Mouse (Mus musculus) spleen, postnatal 10 days (tissue): Measurements from ENCODE around the gene Rasal2.

Source experiments
- DNase-seq, 2 experiments: peaks; one replicate each; pipeline ENCODE4 v3.0.0; 2021 to 2022; ENCODE audit warnings: low spot score in 2 of 2

Rasal2 gene

GRCm38 (mm10) chr1:157412454-157413369 is at the start of gene Rasal2:
Gene Rasal2, minus strand, starts transcription at chr1:157412595.
- DNase-seq: peak; percentile 76 to 93

GRCm38 (mm10) chr1:157461276-157461675 is 48.9 kb upstream of the Rasal2 start:
- no peak for DNase-seq

GRCm38 (mm10) chr1:157459904-157460303 is 47.5 kb upstream of the Rasal2 start:
- no peak for DNase-seq

GRCm38 (mm10) chr1:157458421-157459208 is 46.2 kb upstream of the Rasal2 start, which contains the start of gene Cryzl2:
Gene Cryzl2, plus strand, starts transcription at chr1:157458577.
- DNase-seq: peak; percentile 43 to 84

GRCm38 (mm10) chr1:157457789-157458188 is 45.4 kb upstream of the Rasal2 start:
- no peak for DNase-seq

GRCm38 (mm10) chr1:157454876-157455275 is 42.5 kb upstream of the Rasal2 start:
- DNase-seq: no peak

GRCm38 (mm10) chr1:157452759-157453549 is 40.6 kb upstream of the Rasal2 start:
- no peak for DNase-seq

- DNase-seq: no peak
These were observed 39.9 kb upstream of the Rasal2 start for GRCm38 (mm10) chr1:157452284-157452683.

- DNase-seq: no peak
These were observed 37.7 kb upstream of the Rasal2 start for GRCm38 (mm10) chr1:157449981-157450636.

GRCm38 (mm10) chr1:157449532-157449931 is 37.1 kb upstream of the Rasal2 start:
- DNase-seq: no peak

- DNase-seq: no peak
These were observed 36.4 kb upstream of the Rasal2 start for GRCm38 (mm10) chr1:157448805-157449188.

GRCm38 (mm10) chr1:157448164-157448804 is 35.9 kb upstream of the Rasal2 start:
- DNase-seq: no peak

- no peak for DNase-seq
These were observed 34.7 kb upstream of the Rasal2 start for GRCm38 (mm10) chr1:157447142-157447541.

GRCm38 (mm10) chr1:157446325-157446724 is 33.9 kb upstream of the Rasal2 start:
- DNase-seq: peak in 1 of 2 experiments; percentile 47

GRCm38 (mm10) chr1:157445398-157445910 is 33.1 kb upstream of the Rasal2 start:
- DNase-seq: no peak

- no peak for DNase-seq
These were observed 32.4 kb upstream of the Rasal2 start for GRCm38 (mm10) chr1:157444632-157445300.

- DNase-seq: no peak
These were observed 31.5 kb upstream of the Rasal2 start for GRCm38 (mm10) chr1:157443723-157444561.

GRCm38 (mm10) chr1:157443026-157443722 is 30.8 kb upstream of the Rasal2 start:
- DNase-seq: no peak
